Mouse (Mus musculus): ENCODE measurements around the gene Sec1.

The Sec1 gene

GRCm38 (mm10) chr7:45716952-45717917, 23.0 kb upstream of the Sec1 start:
- DNase-seq: no peak

- DNase-seq: no peak
Observed at GRCm38 (mm10) chr7:45716460-45716857, 22.3 kb upstream of the Sec1 start.

- peak; percentile 63 for DNase-seq
Observed at GRCm38 (mm10) chr7:45715741-45716459, 21.7 kb upstream of the Sec1 start.

- peak; percentile 99 for DNase-seq
Observed at GRCm38 (mm10) chr7:45715090-45715708, 21.0 kb upstream of the Sec1 start, which contains the start of gene Rpl18. Rpl18 (plus strand) TSS chr7:45715457.

GRCm38 (mm10) chr7:45714630-45715089, 20.5 kb upstream of the Sec1 start:
- no peak for DNase-seq

GRCm38 (mm10) chr7:45713881-45714520, 19.8 kb upstream of the Sec1 start:
- no peak for DNase-seq

- no peak for DNase-seq
Observed at GRCm38 (mm10) chr7:45713396-45713795, 19.2 kb upstream of the Sec1 start.

- peak; percentile 61 for DNase-seq
Observed at GRCm38 (mm10) chr7:45712022-45712757, 18.0 kb upstream of the Sec1 start.

GRCm38 (mm10) chr7:45711316-45712021, 17.3 kb upstream of the Sec1 start:
- no peak for DNase-seq

- no peak for DNase-seq
Observed at GRCm38 (mm10) chr7:45710477-45711191, 16.4 kb upstream of the Sec1 start.

DNA sequence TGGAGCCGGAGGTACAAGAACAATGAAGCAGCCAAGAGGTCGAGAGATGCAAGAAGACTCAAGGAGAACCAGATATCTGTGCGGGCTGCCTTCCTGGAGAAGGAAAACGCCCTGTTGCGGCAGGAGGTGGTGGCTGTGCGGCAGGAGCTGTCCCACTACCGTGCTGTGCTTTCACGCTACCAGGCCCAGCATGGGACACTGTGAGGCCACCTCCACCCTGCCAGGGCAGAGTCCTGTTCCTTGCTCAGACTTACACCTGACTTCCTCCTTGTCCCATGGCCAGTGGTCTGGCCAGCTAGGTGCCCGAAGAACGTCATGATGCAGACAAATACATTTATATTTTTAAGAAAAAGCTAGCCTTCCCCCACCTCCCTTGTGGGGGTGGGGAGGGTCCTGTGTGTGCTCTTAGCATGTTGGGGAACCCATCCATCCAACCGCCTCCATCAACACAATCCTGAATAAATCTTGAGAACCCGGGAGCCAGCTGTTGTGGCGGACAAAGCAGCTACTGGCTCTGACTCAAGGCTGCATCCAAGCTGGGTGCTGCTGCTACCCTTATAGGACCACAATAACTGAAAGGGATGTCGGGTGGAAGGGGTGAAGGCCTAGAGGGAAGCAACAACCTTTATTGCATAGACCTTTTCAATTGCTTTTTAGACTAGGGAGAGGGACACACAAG, 15.6 kb upstream of the Sec1 start:
- no peak for DNase-seq

- peak; percentile 54 for DNase-seq
Observed at GRCm38 (mm10) chr7:45709036-45709435, 14.8 kb upstream of the Sec1 start.

- DNase-seq: no peak
Observed at GRCm38 (mm10) chr7:45708221-45708761, 14.1 kb upstream of the Sec1 start.

DNA sequence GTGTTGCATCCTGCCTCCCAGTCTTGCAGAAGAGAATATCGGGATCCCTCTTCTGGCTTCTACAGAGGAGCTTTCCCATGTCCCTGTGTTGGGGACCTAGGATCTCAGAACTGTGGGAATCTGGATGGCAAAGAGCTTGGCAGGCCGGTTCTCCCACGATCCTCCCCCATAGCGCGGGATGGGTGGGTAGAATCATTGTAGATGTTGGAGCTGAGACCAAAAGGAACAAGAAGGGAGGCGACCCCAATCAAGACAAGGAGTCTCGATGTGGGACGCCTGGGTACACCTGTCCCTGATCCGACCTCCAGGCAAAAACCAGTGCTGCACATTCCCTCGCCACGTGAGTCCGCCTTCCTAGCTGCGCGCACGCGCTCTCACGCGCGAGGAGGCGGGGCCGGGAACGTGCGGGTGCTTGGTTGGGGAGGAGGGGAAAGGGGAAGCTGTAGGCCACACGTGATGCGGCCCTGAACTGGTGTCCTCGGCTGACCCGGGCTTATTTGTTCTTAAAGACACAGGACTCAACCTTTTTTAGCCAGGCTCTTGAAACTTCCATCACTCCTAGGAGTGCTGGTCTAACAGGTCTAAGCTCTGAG, 13.3 kb upstream of the Sec1 start:
- peak; percentile 96 for DNase-seq

DNA sequence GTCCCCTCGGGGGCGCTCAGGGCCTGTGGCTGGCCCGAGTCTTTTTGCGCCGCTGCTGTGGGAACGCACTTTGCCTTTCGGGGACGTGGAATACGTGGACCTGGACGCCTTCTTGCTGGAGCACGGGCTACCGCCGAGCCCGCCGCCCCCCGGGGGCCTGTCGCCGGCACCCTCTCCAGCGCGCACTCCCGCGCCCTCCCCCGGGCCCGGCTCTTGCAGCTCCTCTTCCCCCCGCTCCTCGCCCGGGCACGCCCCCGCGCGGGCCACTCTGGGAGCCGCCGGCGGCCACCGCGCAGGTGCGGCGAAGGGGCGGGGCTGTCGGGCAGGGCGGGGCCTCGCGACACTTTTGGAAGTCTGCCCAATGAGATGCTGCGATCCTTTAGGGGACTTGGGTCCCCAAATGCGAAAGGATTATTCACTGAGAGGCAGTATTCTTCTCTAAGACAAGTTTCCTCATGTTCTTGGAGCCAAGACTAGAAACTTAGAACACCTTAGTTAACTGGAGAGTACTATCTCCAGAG, 12.6 kb upstream of the Sec1 start:
- peak; percentile 89 for DNase-seq

DNA sequence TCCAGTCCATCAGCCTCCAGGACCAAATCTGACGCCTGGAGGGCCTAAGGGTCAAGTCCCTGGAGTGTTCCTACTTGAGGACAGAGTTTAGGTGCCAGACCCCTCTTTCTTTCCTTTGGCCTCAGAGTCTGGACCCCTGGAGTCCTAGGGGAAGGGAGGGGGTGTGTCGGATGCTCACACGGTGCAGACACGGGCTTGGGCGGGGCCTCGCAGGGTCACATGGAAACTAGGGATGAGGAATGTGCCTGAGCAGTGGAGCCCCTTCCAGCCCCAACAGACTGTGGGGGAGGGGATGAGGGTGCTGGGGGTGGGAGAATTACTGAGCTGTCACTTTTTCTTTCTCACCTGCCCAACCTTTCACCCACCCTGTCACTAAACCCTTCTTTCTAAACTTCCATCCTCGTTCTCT, 11.7 kb upstream of the Sec1 start:
- DNase-seq: peak; percentile 92

DNA sequence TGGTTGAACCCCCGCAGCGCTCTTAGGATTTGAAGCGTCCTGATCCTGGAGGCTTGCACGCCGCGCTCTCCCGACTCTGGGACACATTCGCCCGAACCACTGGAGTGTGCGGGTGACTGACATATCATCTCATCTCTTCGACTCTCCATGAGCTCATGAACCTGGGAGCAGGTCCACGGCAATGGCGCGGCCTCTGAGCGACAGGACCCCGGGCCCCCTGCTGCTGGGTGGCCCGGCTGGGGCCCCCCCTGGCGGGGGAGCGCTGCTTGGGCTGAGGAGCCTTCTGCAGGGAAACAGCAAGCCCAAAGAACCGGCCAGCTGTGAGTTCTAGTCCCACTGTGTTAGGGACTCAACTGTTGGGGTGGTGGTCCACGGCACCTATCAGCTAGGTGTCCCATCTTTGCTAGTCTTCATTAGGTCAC, 11.3 kb upstream of the Sec1 start:
- peak; percentile 55 for DNase-seq

GRCm38 (mm10) chr7:45704730-45705442, 10.7 kb upstream of the Sec1 start, which contains the start of gene Dbp:
Dbp (plus strand) TSS chr7:45705088.
- DNase-seq: peak; percentile 100
